Mouse (Mus musculus) cerebellum, adult 18-20 months (tissue): ENCODE data around the gene Btg3.
"Not testable (repeated sequence)": the region's sequence is repeated elsewhere in the genome, so short reads cannot be mapped to it uniquely, and the experiment has no call there.

Experiments used
- DNase-seq, 2 experiments: peaks; one replicate each; pipeline ENCODE4 v3.0.0; 2021

Gene Btg3

GRCm38 (mm10) chr16:78376745-78377570, at the start of gene Btg3:
Gene Btg3, minus strand, starts transcription at chr16:78377192.
- DNase-seq = peak; percentile 24 to 43

GRCm38 (mm10) chr16:78417733-78418132, 40.7 kb upstream of the Btg3 start:
- DNase-seq = no peak

DNA sequence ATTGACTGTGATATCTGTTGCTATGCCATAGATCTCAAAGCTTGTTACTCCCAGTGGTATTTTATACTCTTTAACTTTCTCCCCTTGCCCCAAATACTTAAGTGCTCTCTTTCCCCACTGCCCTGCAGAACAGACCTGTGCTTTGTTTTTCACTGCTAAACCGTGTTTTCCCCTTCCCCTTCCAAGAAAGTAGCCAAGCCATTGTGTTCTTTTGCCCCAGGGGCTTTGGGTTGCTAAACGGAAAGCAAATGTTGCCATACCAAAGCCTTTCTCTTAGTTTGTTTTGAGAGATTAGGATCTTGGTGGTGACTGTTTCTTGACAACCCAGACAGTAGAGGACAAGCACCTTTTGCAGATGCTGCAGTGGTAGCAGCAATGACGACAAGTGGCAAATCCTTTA, 39.5 kb upstream of the Btg3 start:
- no peak for DNase-seq

DNA sequence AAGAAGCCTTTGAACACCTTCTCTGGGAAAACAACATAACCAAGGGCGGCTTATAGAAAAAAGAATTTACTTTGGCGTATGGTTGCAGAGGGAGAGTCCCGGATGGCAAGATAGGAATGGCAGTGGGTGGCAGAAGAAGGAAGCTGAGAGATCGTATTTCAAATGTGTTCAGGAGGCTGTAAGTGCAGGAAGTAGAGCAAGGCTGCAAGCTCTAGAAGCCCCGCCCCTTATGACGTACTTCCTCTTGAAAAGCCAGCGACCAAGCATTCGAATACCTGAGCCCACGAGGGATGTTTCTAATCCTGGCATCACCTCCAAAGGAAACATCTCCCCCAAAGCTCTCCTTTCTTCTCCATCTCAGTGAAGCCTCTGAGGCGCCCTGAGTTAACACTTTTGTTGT, 33.0 kb upstream of the Btg3 start:
- DNase-seq = no peak

GRCm38 (mm10) chr16:78407855-78408254, 30.9 kb upstream of the Btg3 start:
- no peak for DNase-seq

DNA sequence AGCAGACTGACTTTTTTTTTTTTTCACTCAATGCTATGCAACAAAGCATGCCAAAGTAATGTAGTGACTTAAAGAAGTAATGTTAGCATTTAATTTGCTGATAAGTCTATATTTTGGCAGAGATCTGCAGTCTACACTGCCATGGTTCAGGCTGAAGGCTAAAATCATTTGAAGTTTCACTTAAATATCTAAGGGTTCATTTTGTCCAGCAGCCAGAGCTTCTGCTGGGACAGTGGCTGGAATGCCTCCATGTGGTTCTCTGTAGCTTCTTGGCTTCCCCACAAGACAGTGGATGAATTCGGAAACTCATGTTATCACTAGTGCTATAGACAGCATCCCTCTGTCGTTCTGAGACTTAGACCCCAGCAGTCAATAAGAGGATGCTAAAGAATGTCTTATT, 29.7 kb upstream of the Btg3 start:
- no peak for DNase-seq

DNA sequence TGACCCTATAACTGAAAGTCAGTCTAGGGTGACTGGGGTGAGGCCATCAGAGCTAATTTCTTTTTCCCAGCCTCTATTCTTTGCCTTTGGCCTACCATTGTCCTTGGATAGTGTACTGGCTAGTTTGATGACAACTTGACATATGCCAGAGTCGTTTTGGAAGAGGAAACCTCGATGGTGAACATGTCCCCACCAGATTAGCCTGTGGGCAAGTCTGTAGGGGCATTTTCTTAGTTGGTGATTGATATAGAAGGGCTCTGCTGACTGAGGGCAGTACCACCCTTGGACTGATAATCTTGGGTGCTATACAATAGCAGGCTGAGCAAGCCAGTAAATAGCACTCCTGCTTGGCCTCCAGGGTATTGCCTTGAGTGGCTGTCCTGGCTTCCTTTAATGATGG, 25.3 kb upstream of the Btg3 start:
- no peak for DNase-seq

- no peak for DNase-seq
These were observed 22.4 kb upstream of the Btg3 start for GRCm38 (mm10) chr16:78399423-78399822.

- no peak for DNase-seq
These were observed 21.7 kb upstream of the Btg3 start for GRCm38 (mm10) chr16:78398734-78399133.

GRCm38 (mm10) chr16:78391354-78391753, 14.4 kb upstream of the Btg3 start:
- DNase-seq = no peak

DNA sequence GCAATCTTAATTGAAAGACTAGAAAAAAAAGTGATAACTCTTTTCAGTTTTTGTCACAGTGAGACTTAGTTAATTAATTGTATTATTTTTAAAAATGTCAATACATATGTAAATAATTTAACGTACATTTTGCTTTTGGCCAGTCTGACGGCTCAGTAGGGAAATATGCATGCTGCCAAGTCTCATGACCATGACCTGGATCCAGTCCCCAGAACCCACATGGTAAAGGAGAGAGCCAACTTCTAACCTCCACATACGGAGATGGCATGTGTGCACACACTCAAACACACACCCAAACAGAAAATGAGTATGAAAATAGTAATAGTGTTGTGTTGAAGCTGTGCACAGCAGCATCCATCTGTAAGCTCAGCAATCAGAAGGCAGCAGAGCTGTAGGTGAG, 13.0 kb upstream of the Btg3 start:
- DNase-seq = no peak

GRCm38 (mm10) chr16:78389122-78389521, 12.1 kb upstream of the Btg3 start:
- DNase-seq = no peak

DNA sequence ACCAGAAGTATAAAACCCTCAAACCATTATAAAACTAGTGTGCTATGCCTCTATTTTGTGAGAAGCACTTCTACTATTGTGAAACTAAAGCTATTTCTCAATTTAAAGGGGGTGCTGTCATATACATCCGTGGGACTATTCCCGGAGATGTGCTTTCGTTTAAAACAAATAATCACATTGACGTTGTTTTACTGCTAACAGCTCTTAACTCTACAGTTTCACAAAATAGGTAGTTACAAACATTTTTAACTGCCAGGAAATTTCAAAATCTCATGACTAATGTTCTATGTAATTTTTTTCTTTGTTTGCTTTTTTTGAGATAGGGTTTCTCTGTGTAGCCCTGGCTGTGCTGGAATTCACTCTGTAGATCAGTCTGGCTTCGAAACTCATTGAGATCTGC, 1.5 kb upstream of the Btg3 start:
- no peak for DNase-seq

DNA sequence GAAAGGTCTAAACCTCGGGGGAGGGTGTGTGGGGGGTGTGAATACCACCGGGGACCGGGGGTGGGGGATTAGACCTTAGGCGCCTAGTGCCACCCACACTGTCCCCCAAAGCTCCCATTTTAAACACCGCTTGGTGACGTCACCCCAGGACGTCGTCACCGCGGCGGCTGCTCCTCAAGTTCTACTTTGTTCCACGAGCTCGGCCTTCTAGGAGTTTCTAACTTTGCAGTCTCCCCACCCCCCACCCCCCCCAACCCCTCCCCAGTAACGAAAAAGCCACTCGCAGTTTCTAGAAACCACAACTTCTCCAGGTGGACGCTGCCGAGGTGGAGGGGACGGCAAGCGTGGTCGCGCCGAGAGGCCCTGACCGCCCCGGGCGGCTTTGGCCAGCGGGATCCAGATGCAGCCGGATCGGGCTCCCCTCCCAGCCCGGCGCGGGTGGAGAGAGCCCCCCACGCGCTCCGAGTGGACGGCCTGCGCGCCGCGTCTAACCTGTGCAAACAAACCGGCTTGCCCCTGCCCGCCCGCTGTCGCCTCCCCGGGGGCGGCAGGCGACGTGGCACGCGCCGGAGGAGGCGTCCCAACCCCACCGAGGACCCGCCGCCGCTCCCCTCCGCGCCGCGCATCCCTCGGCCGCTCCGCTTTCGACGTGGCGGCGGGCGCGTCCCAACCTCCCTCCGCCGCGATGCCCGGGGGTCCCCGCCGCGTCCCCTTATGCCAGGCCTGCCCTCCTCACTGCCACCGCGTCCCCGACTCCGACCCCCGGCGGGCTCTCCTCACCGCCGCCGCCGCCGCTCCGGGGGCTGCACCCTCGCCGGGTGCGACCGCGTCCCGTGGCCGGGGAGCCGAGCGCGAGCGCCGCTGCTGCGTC, 936 bp downstream of the Btg3 start:
- peak in 1 of 2 experiments; percentile 4 for DNase-seq

GRCm38 (mm10) chr16:78375222-78375621, 1.8 kb downstream of the Btg3 start:
- no peak for DNase-seq

GRCm38 (mm10) chr16:78373743-78374142, 3.2 kb downstream of the Btg3 start:
- DNase-seq = no peak

DNA sequence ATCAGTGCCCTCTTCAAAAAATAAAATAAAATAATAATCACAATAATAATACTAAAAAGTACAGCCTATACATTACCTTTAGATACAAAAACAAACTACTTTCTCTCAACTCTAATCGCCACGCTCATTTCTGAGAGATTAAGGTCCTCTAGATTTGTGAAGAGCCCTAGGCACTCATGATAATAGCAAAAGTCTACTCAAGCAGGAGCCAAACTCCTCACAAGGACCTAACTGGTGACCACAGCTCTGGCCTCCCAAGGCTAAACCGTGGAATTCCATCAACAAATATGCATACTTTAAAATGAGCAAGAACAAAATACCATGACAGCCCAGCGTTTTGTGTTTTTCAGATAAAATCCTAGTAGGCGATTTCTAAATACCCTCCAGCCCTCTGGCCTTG, 4.2 kb downstream of the Btg3 start:
- no peak for DNase-seq

DNA sequence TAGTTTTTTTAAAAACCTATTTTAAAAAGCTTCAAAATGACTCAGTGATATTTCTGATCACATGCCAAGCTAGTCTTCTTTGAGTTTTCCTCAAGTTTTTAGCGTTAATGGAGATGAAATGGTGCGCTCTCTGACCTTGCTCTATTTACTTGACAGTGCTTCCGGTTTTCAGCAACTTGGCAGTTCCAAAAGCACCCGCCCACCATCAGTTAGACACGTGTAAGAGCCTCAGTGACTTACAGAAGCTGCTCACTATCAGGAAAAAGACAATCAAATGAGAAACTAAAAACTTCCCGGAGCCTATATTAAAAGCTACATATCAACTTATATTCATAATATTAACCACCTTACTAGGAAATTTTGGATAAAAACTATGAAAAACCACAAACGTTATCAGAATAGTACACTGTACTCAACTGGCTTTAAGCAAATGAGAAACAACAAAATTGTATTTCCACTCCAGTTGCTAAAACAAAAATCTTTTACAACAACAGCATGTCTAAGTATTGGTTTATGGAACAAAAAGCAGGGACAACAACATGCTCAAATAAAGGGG, 5.4 kb downstream of the Btg3 start:
- no peak for DNase-seq

DNA sequence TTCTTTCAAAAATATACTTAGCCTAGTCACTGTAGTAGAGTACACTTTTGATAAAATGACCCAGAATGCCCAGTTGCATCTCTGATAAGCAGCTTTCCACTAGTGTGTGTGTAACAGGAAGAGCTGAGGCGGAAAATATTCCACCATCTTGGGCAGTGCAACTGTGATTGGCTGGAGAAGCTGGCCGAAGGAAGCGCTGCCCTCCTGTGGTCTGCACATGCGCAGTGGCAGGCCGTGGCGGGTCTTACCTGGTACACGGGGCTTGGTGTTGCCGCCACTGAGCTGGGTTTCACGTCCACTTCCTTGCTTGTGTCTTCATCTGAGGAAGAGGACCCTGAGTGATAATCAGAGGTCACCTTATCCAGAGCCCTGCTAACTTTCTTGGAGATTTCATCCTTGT, 12.4 kb downstream of the Btg3 start:
- not testable (repeated sequence) for DNase-seq

GRCm38 (mm10) chr16:78361466-78361865, 15.5 kb downstream of the Btg3 start:
- no peak for DNase-seq

- DNase-seq = no peak
These were observed 19.2 kb downstream of the Btg3 start for GRCm38 (mm10) chr16:78357757-78358156.

DNA sequence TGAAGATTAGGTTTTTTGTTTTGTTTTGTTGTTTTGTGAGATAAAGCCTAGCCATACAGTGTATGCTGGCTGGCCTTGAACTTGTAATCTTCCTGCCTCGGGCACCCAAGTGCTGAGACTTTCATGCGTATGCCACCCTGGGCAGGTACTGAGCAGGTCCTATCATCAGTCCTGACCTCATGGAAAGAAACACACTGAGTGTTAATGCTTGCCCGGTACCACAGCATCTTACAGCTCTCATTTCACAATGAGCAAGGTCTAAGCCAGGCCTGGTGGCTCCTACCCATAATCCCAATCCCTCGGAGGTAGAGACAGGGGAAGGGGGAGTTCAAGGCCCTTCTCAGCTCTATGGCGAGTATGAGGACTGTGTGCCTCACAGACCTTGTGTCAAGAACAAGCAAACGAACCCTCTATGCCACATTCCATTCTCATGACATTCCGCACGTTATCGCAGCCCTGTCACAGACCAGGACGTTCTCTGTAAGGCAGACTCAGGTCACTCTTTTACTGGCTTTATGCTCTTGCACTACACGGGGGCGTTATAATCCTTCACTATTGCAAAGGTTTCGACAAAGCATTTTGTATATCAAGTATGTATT, 29.6 kb downstream of the Btg3 start:
- no peak for DNase-seq

- DNase-seq = no peak
These were observed 30.2 kb downstream of the Btg3 start for GRCm38 (mm10) chr16:78346662-78347327.
